Comparison of ENCODE assay signal across 9 mouse cellular contexts in the genomic region with DNA sequence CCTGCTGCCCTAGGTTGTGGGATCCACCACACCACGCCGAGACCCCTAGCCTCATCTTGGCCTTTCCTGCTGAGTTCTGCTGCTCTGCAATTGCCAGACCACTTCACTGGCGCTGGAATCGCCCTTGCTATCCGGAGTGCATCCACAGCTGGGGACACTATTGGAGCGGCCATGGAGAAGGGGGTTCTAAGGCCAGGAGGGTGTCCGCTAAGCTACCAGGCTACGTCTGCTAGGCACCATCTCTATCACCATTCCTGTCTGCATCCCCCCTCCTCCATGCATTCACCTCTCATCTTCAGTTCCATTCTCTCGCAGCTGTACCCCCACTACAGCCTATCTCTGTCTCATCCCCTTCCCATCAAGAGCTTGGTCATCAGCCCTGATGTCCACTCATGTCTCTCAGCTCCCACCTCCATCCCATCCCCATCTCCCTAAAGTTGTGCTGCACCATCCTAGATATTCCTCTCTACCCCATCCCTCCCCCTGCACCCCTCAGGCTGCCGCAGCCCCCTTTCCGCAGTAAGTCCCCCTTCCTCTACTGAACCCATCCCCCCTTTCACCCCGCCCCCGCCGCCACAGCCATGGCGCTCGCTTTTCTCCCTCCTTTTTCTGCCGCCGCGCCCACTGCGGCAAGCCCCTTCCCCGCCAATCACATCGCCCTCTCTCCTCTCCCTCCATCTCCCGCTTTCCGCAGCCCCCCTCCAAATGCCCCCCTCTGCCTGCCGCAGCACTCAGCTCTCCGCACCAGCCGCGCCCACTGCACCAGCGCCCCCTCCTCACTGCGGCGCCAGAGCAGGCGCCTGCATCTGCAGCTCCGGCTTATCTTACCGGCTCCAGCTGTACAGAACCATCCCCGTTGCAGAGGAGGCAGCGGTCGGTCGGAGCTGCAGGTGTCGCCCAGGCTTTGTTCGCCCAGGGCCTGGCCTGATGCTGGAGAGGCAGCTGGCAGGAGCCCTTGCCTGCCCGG. TPM values are rescaled to one million over a fixed set of nuclear protein-coding genes. Genes with fewer than 3 reads are reported as not detected.
DNase-seq lines count a peak whose midpoint lies in the region; ATAC-seq lines count a peak whose summit lies in the region.
"Had no signal": no experiment of that assay in that cellular context is flagged by ENCODE, and none has a peak within 500 bp of the region (broad histone marks: within the 10 kb centered on the region; RNA-seq: fewer than 3 reads in every experiment).

No protein-coding gene starts in this region.

- H3K4me3 ChIP-seq in embryonic facial prominence, embryonic 10.5 days: peak overlapping the region; percentile 51
- peak overlapping the region; percentile 36 for H3K4me3 ChIP-seq in limb, embryonic 10.5 days
- peak overlapping the region; percentile 64 for H3K4me3 ChIP-seq in neural tube, embryonic 15.5 days (replicated peaks)

- no peaks in the 10 kb centered on the region; the same call in 1 of the 2 replicates for H3K27me3 ChIP-seq in embryonic facial prominence, embryonic 10.5 days (replicated peaks; ENCODE audit: low read depth, poor library complexity, severe bottlenecking)
- H3K27me3 ChIP-seq in limb, embryonic 10.5 days (ENCODE audit: low read depth, poor library complexity, severe bottlenecking): peaks cover 7% of the 10 kb centered on the region; the same call in 1 of the 2 replicates
- H3K27me3 ChIP-seq in neural tube, embryonic 15.5 days (replicated peaks): no peaks in the 10 kb centered on the region
- H3K27me3 ChIP-seq: Patski had no signal

- H3K27ac ChIP-seq in embryonic facial prominence, embryonic 10.5 days (replicated peaks): peak overlapping the region; percentile 69
- peak overlapping the region; percentile 47 for H3K27ac ChIP-seq in limb, embryonic 10.5 days
- peak overlapping the region; percentile 97 for H3K27ac ChIP-seq in neural tube, embryonic 15.5 days (replicated peaks)

- peak overlapping the region; percentile 76 for H3K4me2 ChIP-seq in neural tube, embryonic 15.5 days

- peaks cover 64% of the 10 kb centered on the region for H3K36me3 ChIP-seq in embryonic facial prominence, embryonic 10.5 days (replicated peaks)
- H3K36me3 ChIP-seq in limb, embryonic 10.5 days: peaks cover 70% of the 10 kb centered on the region
- peaks cover 8% of the 10 kb centered on the region; the same call in 1 of the 2 replicates for H3K36me3 ChIP-seq in neural tube, embryonic 15.5 days

- ATAC-seq in neural tube, embryonic 15.5 days (ENCODE audit: low FRiP score): peak; percentile 89
- ATAC-seq in erythroid progenitor cell, adult 5-6 weeks (replicated peaks; ENCODE audit: low FRiP score, poor library complexity, severe bottlenecking): no peak
- ATAC-seq in monocyte, adult 5-6 weeks (replicated peaks; ENCODE audit: insufficient number of reproducible peaks, low FRiP score, low TSS enrichment, poor library complexity, severe bottlenecking): no peak
- ATAC-seq: Patski had no signal

- H3K9me3 ChIP-seq in embryonic facial prominence, embryonic 10.5 days: no peaks in the 10 kb centered on the region
- no peaks in the 10 kb centered on the region for H3K9me3 ChIP-seq in limb, embryonic 10.5 days (replicated peaks)
- H3K9me3 ChIP-seq in neural tube, embryonic 15.5 days (replicated peaks): no peaks in the 10 kb centered on the region

- H3K9ac ChIP-seq in neural tube, embryonic 15.5 days (replicated peaks): peak overlapping the region; percentile 85

- WGBS in embryonic facial prominence, embryonic 10.5 days: 15% methylated on average over 41 of the region's 41 CpGs
- WGBS in limb, embryonic 10.5 days: 10% methylated on average over 41 of the region's 41 CpGs
- 5% methylated on average over 40 of the region's 41 CpGs for WGBS in neural tube, embryonic 15.5 days

- H3K4me1 ChIP-seq in embryonic facial prominence, embryonic 10.5 days: peaks cover 67% of the 10 kb centered on the region
- H3K4me1 ChIP-seq in limb, embryonic 10.5 days: peaks cover 61% of the 10 kb centered on the region
- H3K4me1 ChIP-seq in neural tube, embryonic 15.5 days: peaks cover 72% of the 10 kb centered on the region

- peak; percentile 60 to 72 for DNase-seq in layer of hippocampus, postnatal 10 days (ENCODE audit: low spot score in 2 of 2)
- no peak for DNase-seq in layer of hippocampus, postnatal 25 days (ENCODE audit: extremely low spot score in 1 of 2, low spot score in 1 of 2)
- DNase-seq in embryonic facial prominence, embryonic 10.5 days (ENCODE audit: low spot score): peak; percentile 72
- peak; percentile 57 for DNase-seq in limb, embryonic 10.5 days (ENCODE audit: low spot score)
- no peak for DNase-seq in frontal cortex, postnatal 14 days (ENCODE audit: low spot score in 2 of 2)

RNA-seq across cellular contexts. Expression of gene Gpc1, which starts 16.7 kb away (rescaled TPM):
- total RNA-seq in layer of hippocampus, postnatal 10 days (2021): 100 to 1,000 TPM; 157 to 166 TPM
- total RNA-seq in layer of hippocampus, postnatal 25 days (2021): 100 to 1,000 TPM; 144 to 149 TPM
- polyA plus RNA-seq in embryonic facial prominence, embryonic 10.5 days (2016; fragmentation: Nextera tagmentation; extraction: Ambion mirVana): 84.1 and 89.0 TPM in 2 replicates
- polyA plus RNA-seq in limb, embryonic 10.5 days (2016; fragmentation: Nextera tagmentation; extraction: Ambion mirVana): 82.0 and 87.4 TPM in 2 replicates
- polyA plus RNA-seq in neural tube, embryonic 15.5 days (2015; fragmentation: Nextera tagmentation; extraction: Ambion mirVana): 63.1 and 64.6 TPM in 2 replicates
- 4.0 and 8.4 TPM in 2 replicates for total RNA-seq in erythroid progenitor cell, adult 5-6 weeks (2015; ENCODE audit: low replicate concordance)
- total RNA-seq in erythroid progenitor cell, adult 5-6 weeks (2017; ENCODE audit: low replicate concordance): 3.7 and 4.7 TPM in 2 replicates
- total RNA-seq in monocyte, adult 5-6 weeks (2017): 24.0 to 67.4 TPM (median 25.2 TPM) in 3 replicates

RNA-seq across cellular contexts. Expression of gene Ankmy1, which starts 54.5 kb away (rescaled TPM):
- under 1 TPM in 1 of 2 experiments, not detected in 1; 0.21 TPM for total RNA-seq in layer of hippocampus, postnatal 10 days (2021)
- under 1 TPM in 1 of 2 experiments, not detected in 1; 0.16 TPM for total RNA-seq in layer of hippocampus, postnatal 25 days (2021)
- 0.30 and 0.45 TPM in 2 replicates for polyA plus RNA-seq in embryonic facial prominence, embryonic 10.5 days (2016; fragmentation: Nextera tagmentation; extraction: Ambion mirVana)
- polyA plus RNA-seq in limb, embryonic 10.5 days (2016; fragmentation: Nextera tagmentation; extraction: Ambion mirVana): 0.29 and 0.36 TPM in 2 replicates
- 0.69 and 1.3 TPM in 2 replicates for polyA plus RNA-seq in neural tube, embryonic 15.5 days (2015; fragmentation: Nextera tagmentation; extraction: Ambion mirVana)
- 0.72 TPM in 1 of 2 replicates, not detected in the other for total RNA-seq in erythroid progenitor cell, adult 5-6 weeks (2015; ENCODE audit: low replicate concordance)
- total RNA-seq in erythroid progenitor cell, adult 5-6 weeks (2017; ENCODE audit: low replicate concordance): 0.76 TPM in 1 of 2 replicates, not detected in the other
- total RNA-seq in monocyte, adult 5-6 weeks (2017): 0.49 TPM in 1 of 3 replicates, not detected in the others

RNA-seq across cellular contexts. Expression of gene Dusp28, which starts 58.6 kb away (rescaled TPM):
- 1 to 10 TPM; 8.3 to 9.6 TPM for total RNA-seq in layer of hippocampus, postnatal 10 days (2021)
- total RNA-seq in layer of hippocampus, postnatal 25 days (2021): 10 to 100 TPM; 12.8 to 13.0 TPM
- polyA plus RNA-seq in embryonic facial prominence, embryonic 10.5 days (2016; fragmentation: Nextera tagmentation; extraction: Ambion mirVana): 11.0 and 11.9 TPM in 2 replicates
- 8.8 TPM in 2 replicates for polyA plus RNA-seq in limb, embryonic 10.5 days (2016; fragmentation: Nextera tagmentation; extraction: Ambion mirVana)
- 17.2 and 17.9 TPM in 2 replicates for polyA plus RNA-seq in neural tube, embryonic 15.5 days (2015; fragmentation: Nextera tagmentation; extraction: Ambion mirVana)
- 6.1 and 8.0 TPM in 2 replicates for total RNA-seq in erythroid progenitor cell, adult 5-6 weeks (2015; ENCODE audit: low replicate concordance)
- total RNA-seq in erythroid progenitor cell, adult 5-6 weeks (2017; ENCODE audit: low replicate concordance): 0.26 and 8.5 TPM in 2 replicates
- 2.0 to 2.8 TPM in 2 of 3 replicates, not detected in the other for total RNA-seq in monocyte, adult 5-6 weeks (2017)

Comparison
In these comparisons a context has a peak if more than half of its experiments do, and no peak if none do; other contexts are left out.
1. DNase-seq: peak in layer of hippocampus, postnatal 10 days (2 of 2), embryonic facial prominence, embryonic 10.5 days (single experiment) and limb, embryonic 10.5 days (single experiment); none in layer of hippocampus, postnatal 25 days (0 of 2) and frontal cortex, postnatal 14 days (0 of 2).
2. H3K27ac ChIP-seq: peak in every context shown above with its lines; median percentile 97 in neural tube, embryonic 15.5 days; 69 in embryonic facial prominence, embryonic 10.5 days; 47 in limb, embryonic 10.5 days.
3. Peak in every context shown above with its lines, with median percentiles within 50 percentile points of each other: H3K4me3 ChIP-seq.